Mouse (Mus musculus) forebrain, embryonic 11.5 days (tissue): ENCODE measurements around the gene Prim2. TPM values are rescaled to one million over a fixed set of nuclear protein-coding genes. Genes with fewer than 3 reads are reported as not detected.
A peak's percentile ranks its signal among the peaks of the same experiment; 100 is the strongest.

Source experiments
- ATAC-seq: fragments of 200-750 bp; cut with Nextera tagmentation; replicated peaks from 2 replicates; pipeline ENCODE4 v1.8.0; 2017; ENCODE audit warnings: moderate TSS enrichment; ENCODE audit not compliant: low FRiP score
- DNase-seq: peaks from one replicate; pipeline ENCODE4 v3.0.0-alpha.2; 2017; ENCODE audit warnings: low spot score
- H3K27ac ChIP-seq: fragments of 300-500 bp; sonication (generic); 2 replicates; pipeline ENCODE4 v1.5.1; 2014; ENCODE audit warnings: low read depth, low read length
- H3K27me3 ChIP-seq: fragments of 300-500 bp; sonication (generic); 2 replicates; pipeline ENCODE4 v1.6.1; 2014; ENCODE audit warnings: mild to moderate bottlenecking, low read length, mixed read lengths; ENCODE audit not compliant: control insufficient read depth, insufficient read depth
- H3K36me3 ChIP-seq: fragments of 300-500 bp; sonication (generic); 2 replicates; pipeline ENCODE4 v1.6.1; 2014; ENCODE audit warnings: mild to moderate bottlenecking, low read length, moderate library complexity, mixed read lengths; ENCODE audit not compliant: control insufficient read depth, insufficient read depth
- H3K4me1 ChIP-seq: fragments of 300-500 bp; sonication (generic); replicated peaks from 2 replicates; pipeline ENCODE4 v1.6.1; 2014; ENCODE audit warnings: low read length, mixed read lengths; ENCODE audit not compliant: control insufficient read depth, insufficient read depth
- H3K4me2 ChIP-seq: fragments of 300-500 bp; sonication (generic); 2 replicates; pipeline ENCODE4 v1.6.1; 2014; ENCODE audit warnings: low read depth, mild to moderate bottlenecking, low read length, moderate library complexity, mixed read lengths; ENCODE audit not compliant: severe bottlenecking
- H3K4me3 ChIP-seq: fragments of 300-500 bp; sonication (generic); 2 replicates; pipeline ENCODE4 v1.5.1; 2014; ENCODE audit warnings: low read depth, low read length
- H3K9ac ChIP-seq: fragments of 300-500 bp; sonication (generic); 2 replicates; pipeline ENCODE4 v1.6.1; 2014; ENCODE audit warnings: low read length
- H3K9me3 ChIP-seq: fragments of 300-500 bp; sonication (generic); 2 replicates; pipeline ENCODE4 v1.6.1; 2016; ENCODE audit warnings: low read length, mixed read lengths; ENCODE audit not compliant: control insufficient read depth
- WGBS: fragments of 180-500 bp; shearing (Covaris S2); extraction: QIAGEN DNeasy Blood & Tissue Kit; methylation state at CpG from one replicate; pipeline ENCODE4 v1.1.7; 2014; 5-methylcytosine and 5-hydroxymethylcytosine counted together
- polyA plus RNA-seq: library from polyadenylated mRNA; unstranded; fragments of >200 nt; fragmentation: Nextera tagmentation; extraction: Ambion mirVana; gene quantifications from 2 replicates; pipeline ENCODE4 v1.2.1, GENCODE M21; 2014

Gene Prim2
- polyA plus RNA-seq, 1 experiment from 2014 or later, result 58.8 TPM

- Histone ChIP-seq H3K9me3 (no peaks in the 10 kb centered on the region), H3K4me1 (peaks cover 3% of the 10 kb centered on the region; the same call in 1 of the 2 replicates), H3K4me2 (no peak overlapping the region), H3K4me3 (no peak overlapping the region), H3K27me3 (no peaks in the 10 kb centered on the region), H3K36me3 (no peaks in the 10 kb centered on the region), H3K9ac (no peak overlapping the region), H3K27ac (no peak overlapping the region)
- WGBS, result 14% methylated on average over 2 of the region's 2 CpGs
- ATAC-seq (peak; percentile 77), DNase-seq (no peak)
These were observed 174.9 kb downstream of the Prim2 start for GRCm38 (mm10) chr1:33494524-33495202.

GRCm38 (mm10) chr1:33490220-33490619, 179.4 kb downstream of the Prim2 start:
- no peaks in the 10 kb centered on the region for H3K9me3 ChIP-seq
- no peaks in the 10 kb centered on the region for H3K36me3 ChIP-seq
- WGBS, result 90% methylated on average over 6 of the region's 6 CpGs
- no peak overlapping the region for H3K9ac ChIP-seq
- no peak overlapping the region for H3K27ac ChIP-seq
- H3K4me2 ChIP-seq, result no peak overlapping the region
- ATAC-seq, result no peak
- H3K4me1 ChIP-seq, result peaks cover 2% of the 10 kb centered on the region; the same call in 1 of the 2 replicates
- H3K27me3 ChIP-seq, result no peaks in the 10 kb centered on the region
- no peak for DNase-seq
- H3K4me3 ChIP-seq, result no peak overlapping the region

- Histone ChIP-seq H3K4me2 (no peak overlapping the region), H3K36me3 (no peaks in the 10 kb centered on the region), H3K9me3 (no peaks in the 10 kb centered on the region), H3K4me3 (no peak overlapping the region), H3K4me1 (no peaks in the 10 kb centered on the region), H3K27me3 (no peaks in the 10 kb centered on the region), H3K9ac (no peak overlapping the region), H3K27ac (no peak overlapping the region)
- no peak for DNase-seq
- 96% methylated on average over 5 of the region's 5 CpGs for WGBS
- ATAC-seq, result no peak
These were observed 181.2 kb downstream of the Prim2 start for GRCm38 (mm10) chr1:33488372-33488771.

GRCm38 (mm10) chr1:33483746-33484145, 185.8 kb downstream of the Prim2 start:
- Histone ChIP-seq H3K36me3 (no peaks in the 10 kb centered on the region), H3K4me3 (no peak overlapping the region), H3K9me3 (no peaks in the 10 kb centered on the region), H3K9ac (no peak overlapping the region), H3K4me2 (no peak overlapping the region), H3K27me3 (no peaks in the 10 kb centered on the region), H3K27ac (no peak overlapping the region), H3K4me1 (no peaks in the 10 kb centered on the region)
- WGBS, result 89% methylated on average over 2 of the region's 3 CpGs
- ATAC-seq, result no peak
- DNase-seq, result no peak

- ATAC-seq (no peak), DNase-seq (no peak)
- H3K4me3 ChIP-seq, result no peak overlapping the region
- 88% methylated on average over 7 of the region's 7 CpGs for WGBS
- H3K4me1 ChIP-seq, result no peaks in the 10 kb centered on the region
- no peak overlapping the region for H3K4me2 ChIP-seq
- no peaks in the 10 kb centered on the region for H3K27me3 ChIP-seq
- H3K9me3 ChIP-seq, result no peaks in the 10 kb centered on the region
- no peaks in the 10 kb centered on the region for H3K36me3 ChIP-seq
- no peak overlapping the region for H3K9ac ChIP-seq
- no peak overlapping the region for H3K27ac ChIP-seq
These were observed 189.2 kb downstream of the Prim2 start for GRCm38 (mm10) chr1:33480382-33480781.

GRCm38 (mm10) chr1:33471069-33471468, 198.5 kb downstream of the Prim2 start:
- H3K4me2 ChIP-seq, result no peak overlapping the region
- no peaks in the 10 kb centered on the region for H3K4me1 ChIP-seq
- H3K9ac ChIP-seq, result no peak overlapping the region
- no peak for ATAC-seq
- no peak for DNase-seq
- no peaks in the 10 kb centered on the region; the same call in 1 of the 2 replicates for H3K36me3 ChIP-seq
- no peaks in the 10 kb centered on the region for H3K27me3 ChIP-seq
- H3K4me3 ChIP-seq, result no peak overlapping the region
- no peak overlapping the region for H3K27ac ChIP-seq
- WGBS, result 91% methylated on average over 6 of the region's 6 CpGs
- H3K9me3 ChIP-seq, result no peaks in the 10 kb centered on the region

- Histone ChIP-seq H3K4me1 (no peaks in the 10 kb centered on the region), H3K4me3 (no peak overlapping the region), H3K27me3 (no peaks in the 10 kb centered on the region), H3K27ac (no peak overlapping the region), H3K4me2 (no peak overlapping the region), H3K9ac (no peak overlapping the region), H3K36me3 (no peaks in the 10 kb centered on the region; the same call in 1 of the 2 replicates), H3K9me3 (no peaks in the 10 kb centered on the region)
- ATAC-seq, result no peak
- WGBS, result 95% methylated on average over 8 of the region's 8 CpGs
- no peak for DNase-seq
These were observed 199.4 kb downstream of the Prim2 start for GRCm38 (mm10) chr1:33470222-33470621.

- no peak overlapping the region for H3K4me3 ChIP-seq
- H3K4me1 ChIP-seq, result no peaks in the 10 kb centered on the region
- no peak overlapping the region for H3K27ac ChIP-seq
- no peaks in the 10 kb centered on the region for H3K9me3 ChIP-seq
- 78% methylated on average over 5 of the region's 5 CpGs for WGBS
- H3K27me3 ChIP-seq, result no peaks in the 10 kb centered on the region
- no peak for DNase-seq
- H3K36me3 ChIP-seq, result no peaks in the 10 kb centered on the region; the same call in 1 of the 2 replicates
- no peak for ATAC-seq
- H3K9ac ChIP-seq, result no peak overlapping the region
- H3K4me2 ChIP-seq, result no peak overlapping the region
These were observed 205.4 kb downstream of the Prim2 start for GRCm38 (mm10) chr1:33464234-33464633.

GRCm38 (mm10) chr1:33460703-33461102, 208.9 kb downstream of the Prim2 start:
- WGBS, result 93% methylated on average over 8 of the region's 8 CpGs
- no peak for DNase-seq
- H3K4me2 ChIP-seq, result no peak overlapping the region
- no peak overlapping the region for H3K27ac ChIP-seq
- H3K9me3 ChIP-seq, result no peaks in the 10 kb centered on the region
- no peak overlapping the region for H3K4me3 ChIP-seq
- H3K36me3 ChIP-seq, result no peaks in the 10 kb centered on the region
- H3K27me3 ChIP-seq, result no peaks in the 10 kb centered on the region
- no peaks in the 10 kb centered on the region for H3K4me1 ChIP-seq
- no peak for ATAC-seq
- no peak overlapping the region for H3K9ac ChIP-seq
